Mouse (Mus musculus) sigmoid colon, adult 10 weeks (tissue): Measurements from ENCODE around the gene Gas7. TPM values are rescaled to one million over a fixed set of nuclear protein-coding genes. Genes with fewer than 3 reads are reported as not detected.

Experiments
- polyA plus RNA-seq: library from polyadenylated mRNA; stranded (reverse); fragments of 350-450 nt; fragmentation: Illumina TruSeq; extraction: RNeasy Lipid Tissue Mini Kit (QIAGEN cat#74804); gene quantifications from one replicate; pipeline ENCODE4 v1.2.3, GENCODE M21; 2014; ENCODE audit warnings: low read depth, low replicate concordance

Gene Gas7
- polyA plus RNA-seq, result 9.2 TPM

DNA sequence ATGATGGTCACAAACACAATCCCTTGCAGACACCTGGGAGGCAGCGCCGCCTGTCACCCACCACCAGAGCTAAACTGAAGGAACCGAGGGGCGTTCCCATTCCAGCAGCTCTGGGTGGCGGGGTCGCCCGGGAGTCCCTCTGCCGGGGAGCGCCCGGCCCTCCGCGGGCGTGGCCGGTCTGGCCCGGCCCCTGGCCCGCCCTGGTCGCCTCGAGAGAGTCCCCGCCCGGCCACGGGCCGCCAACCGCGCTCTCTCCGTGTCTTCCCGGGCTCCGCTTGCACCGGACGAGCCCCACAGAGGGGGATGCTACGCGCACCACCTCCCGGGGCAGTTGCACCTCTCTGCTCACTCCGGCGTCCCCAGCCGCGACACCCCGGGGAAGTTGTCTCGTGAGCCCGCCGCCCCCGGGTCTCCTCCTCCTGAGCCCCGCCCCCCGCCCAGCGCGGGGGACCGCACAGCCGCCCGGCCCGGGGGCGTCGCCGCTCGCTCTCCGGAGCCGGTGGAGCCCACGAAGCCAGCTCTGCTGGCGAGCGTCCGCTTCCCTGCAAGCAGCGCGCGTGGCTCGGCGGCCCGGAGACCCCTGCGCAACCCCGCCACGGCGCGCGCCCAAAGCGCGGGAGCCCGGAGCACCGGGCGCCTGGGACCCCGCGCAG, at the start of gene Gas7:
Gas7 (plus strand) TSS at position 564 of the 653 bp plus-strand sequence.

GRCm38 (mm10) chr11:67694703-67695376, 239.6 kb downstream of the Gas7 start, which contains the start of gene Rcvrn:
Gene Rcvrn, plus strand, starts transcription at chr11:67695326.

Other genes with a start within 250 kb of the Gas7 start
- gene Myh4, start 217.4 kb upstream of the Gas7 start, polyA plus RNA-seq, result not detected
- gene Myh8, start 178.3 kb upstream of the Gas7 start, polyA plus RNA-seq, result not detected
- gene Myh13, start 133.8 kb upstream of the Gas7 start, polyA plus RNA-seq, result not detected
- not detected for gene Rcvrn, start 239.9 kb downstream of the Gas7 start, polyA plus RNA-seq